Mouse (Mus musculus): ENCODE data around the gene Cdx2. TPM values are rescaled to one million over a fixed set of nuclear protein-coding genes. Genes with fewer than 3 reads are reported as not detected.

The Cdx2 gene
- total RNA-seq, 2 experiments from 2014 or later, result not detected

Small RNA genes within 50 kb of the gene (microRNA-seq; reads per million reads assigned to microRNA genes)
- not detected for gene Mir7k

Other genes with a start within 250 kb of the Cdx2 start
- gene Lnx2, start 230.7 kb downstream of the Cdx2 start, total RNA-seq (2021), result 10 to 100 TPM; 17.0 to 18.3 TPM
- 100 to 1,000 TPM; 145 to 159 TPM for gene Polr1d, start 230.2 kb downstream of the Cdx2 start, total RNA-seq (2021)
- gene Gsx1, start 118.6 kb downstream of the Cdx2 start, total RNA-seq (2021), result not detected
- gene Pdx1, start 37.3 kb downstream of the Cdx2 start, total RNA-seq (2021), result not detected
- gene Urad, start 15.2 kb upstream of the Cdx2 start, total RNA-seq (2021), result 10 to 100 TPM in 1 of 2 experiments, 1 to 10 TPM in 1; 6.1 to 14.8 TPM
- gene Flt3, start 93.2 kb upstream of the Cdx2 start, total RNA-seq (2021), result under 1 TPM; 0.42 to 0.72 TPM
- gene Pan3, start 122.9 kb upstream of the Cdx2 start, total RNA-seq (2021), result 100 to 1,000 TPM in 1 of 2 experiments, 10 to 100 TPM in 1; 90.5 to 106 TPM